Mouse (Mus musculus) forebrain, postnatal 0 days (tissue): ENCODE results near the gene Hormad2. TPM values are rescaled to one million over a fixed set of nuclear protein-coding genes. Genes with fewer than 3 reads are reported as not detected.

Experiments used
- ATAC-seq: fragments of 200-750 bp; cut with Nextera tagmentation; 2 replicates; pipeline ENCODE4 v1.8.0; 2017; ENCODE audit warnings: mild to moderate bottlenecking, moderate library complexity
- DNase-seq: peaks from one replicate; pipeline ENCODE4 v3.0.0-alpha.2; 2015
- H3K27ac ChIP-seq: fragments of 300-500 bp; sonication (generic); 2 replicates; pipeline ENCODE4 v1.5.1; 2014; ENCODE audit warnings: low read depth, mild to moderate bottlenecking, antibody characterized with exemption, low read length, moderate library complexity, mixed read lengths
- H3K27me3 ChIP-seq: fragments of 300-500 bp; sonication (generic); 2 replicates; pipeline ENCODE4 v1.6.1; 2014; ENCODE audit warnings: mild to moderate bottlenecking, low read length, mixed read lengths; ENCODE audit not compliant: insufficient read depth
- H3K36me3 ChIP-seq: fragments of 300-500 bp; sonication (generic); 2 replicates; pipeline ENCODE4 v1.6.1; 2014; ENCODE audit warnings: mild to moderate bottlenecking, moderate library complexity; ENCODE audit not compliant: insufficient read depth
- H3K4me1 ChIP-seq: fragments of 300-500 bp; sonication (generic); 2 replicates; pipeline ENCODE4 v1.6.1; 2014; ENCODE audit warnings: antibody characterized with exemption; ENCODE audit not compliant: insufficient read depth
- H3K4me2 ChIP-seq: fragments of 300-500 bp; sonication (generic); 2 replicates; pipeline ENCODE4 v1.6.1; 2014; ENCODE audit warnings: low read depth, mild to moderate bottlenecking, moderate library complexity
- H3K4me3 ChIP-seq: fragments of 300-500 bp; sonication (generic); 2 replicates; pipeline ENCODE4 v1.5.1; 2014; ENCODE audit warnings: low read depth, low read length, mixed read lengths
- H3K9ac ChIP-seq: fragments of 300-500 bp; sonication (generic); 2 replicates; pipeline ENCODE4 v1.6.1; 2014; ENCODE audit warnings: mild to moderate bottlenecking
- H3K9me3 ChIP-seq: fragments of 300-500 bp; sonication (generic); 2 replicates; pipeline ENCODE4 v1.6.1; 2016; ENCODE audit warnings: low read length
- CTCF ChIP-seq: sonication (generic); IDR thresholded peaks from 2 replicates; pipeline ENCODE4 v1.5.1; 2016; ENCODE audit warnings: antibody characterized with exemption, control low read depth, low read depth
- WGBS: fragments of 180-500 bp; shearing (Covaris S2); extraction: QIAGEN DNeasy Blood & Tissue Kit; methylation state at CpG from one replicate; pipeline ENCODE4 v1.1.7; 2014; 5-methylcytosine and 5-hydroxymethylcytosine counted together
- polyA plus RNA-seq: library from polyadenylated mRNA; unstranded; fragments of >200 nt; fragmentation: Nextera tagmentation; extraction: Ambion mirVana; gene quantifications from 2 replicates; pipeline ENCODE4 v1.2.1, GENCODE M21; 2015
- total RNA-seq: library from RNA; depleted of rRNA; stranded (reverse); fragments of >200 nt; gene quantifications from 2 replicates; pipeline ENCODE4 v1.2.3, GENCODE M21; 2014; rRNA removed

Gene Hormad2
- total RNA-seq (not detected in 2 replicates), polyA plus RNA-seq (0.09 TPM in 1 of 2 replicates, not detected in the other)

- DNase-seq (no peak), ATAC-seq (no peak)
- H3K9me3 ChIP-seq = no peaks in the 10 kb centered on the region
- WGBS = 55% methylated on average over 19 of the region's 19 CpGs
- no peak within 1 kb of the TSS for H3K27ac ChIP-seq
- no peaks in the 10 kb centered on the region for H3K4me1 ChIP-seq
- no peak within 1 kb of the TSS for H3K4me2 ChIP-seq
- no peak within 1 kb of the TSS for H3K9ac ChIP-seq
- H3K27me3 ChIP-seq = no peaks in the 10 kb centered on the region
- TF ChIP-seq CTCF = no peak
- H3K4me3 ChIP-seq = no peak within 1 kb of the TSS
- no peaks in the 10 kb centered on the region for H3K36me3 ChIP-seq
Observed at GRCm38 (mm10) chr11:4440978-4441377, at the start of gene Hormad2. TSS of gene Hormad2 (minus strand) at chr11:4441105.

GRCm38 (mm10) chr11:4489207-4489606 lies 48.3 kb upstream of the Hormad2 start:
- Histone ChIP-seq H3K27me3 (no peaks in the 10 kb centered on the region), H3K4me1 (peaks cover 3% of the 10 kb centered on the region; the same call in 1 of the 2 replicates), H3K27ac (no peak overlapping the region), H3K4me2 (no peak overlapping the region), H3K4me3 (no peak overlapping the region), H3K9ac (no peak overlapping the region), H3K36me3 (peaks cover 84% of the 10 kb centered on the region), H3K9me3 (no peaks in the 10 kb centered on the region)
- ATAC-seq = no peak
- no peak for TF ChIP-seq CTCF
- 92% methylated on average over 4 of the region's 4 CpGs for WGBS
- DNase-seq = no peak

GRCm38 (mm10) chr11:4488798-4489197 lies 47.9 kb upstream of the Hormad2 start:
- Histone ChIP-seq H3K4me1 (peaks cover 3% of the 10 kb centered on the region; the same call in 1 of the 2 replicates), H3K9ac (no peak overlapping the region), H3K27ac (no peak overlapping the region), H3K9me3 (no peaks in the 10 kb centered on the region), H3K27me3 (no peaks in the 10 kb centered on the region), H3K36me3 (peaks cover 85% of the 10 kb centered on the region), H3K4me2 (no peak overlapping the region), H3K4me3 (no peak overlapping the region)
- DNase-seq (no peak), ATAC-seq (no peak)
- no peak for TF ChIP-seq CTCF
- 99% methylated on average over 2 of the region's 2 CpGs for WGBS

GRCm38 (mm10) chr11:4488367-4488766 lies 47.5 kb upstream of the Hormad2 start:
- H3K4me2 ChIP-seq = no peak overlapping the region
- no peak overlapping the region for H3K9ac ChIP-seq
- no peak overlapping the region for H3K4me3 ChIP-seq
- no peaks in the 10 kb centered on the region for H3K27me3 ChIP-seq
- H3K4me1 ChIP-seq = peaks cover 3% of the 10 kb centered on the region; the same call in 1 of the 2 replicates
- no peaks in the 10 kb centered on the region for H3K9me3 ChIP-seq
- TF ChIP-seq CTCF = no peak
- H3K27ac ChIP-seq = no peak overlapping the region
- H3K36me3 ChIP-seq = peaks cover 86% of the 10 kb centered on the region
- 96% methylated on average over 13 of the region's 13 CpGs for WGBS
- no peak for ATAC-seq
- DNase-seq = no peak

GRCm38 (mm10) chr11:4487401-4487965 lies 46.6 kb upstream of the Hormad2 start:
- ATAC-seq (peak; percentile 63; the same call in 1 of the 2 replicates), DNase-seq (peak; percentile 46)
- Histone ChIP-seq H3K4me1 (peaks cover 3% of the 10 kb centered on the region; the same call in 1 of the 2 replicates), H3K27me3 (no peaks in the 10 kb centered on the region), H3K9ac (no peak overlapping the region), H3K4me3 (no peak overlapping the region), H3K4me2 (no peak overlapping the region), H3K9me3 (no peaks in the 10 kb centered on the region), H3K27ac (no peak overlapping the region), H3K36me3 (peaks cover 88% of the 10 kb centered on the region)
- no peak for TF ChIP-seq CTCF
- 67% methylated on average over 8 of the region's 8 CpGs for WGBS

- DNase-seq = no peak
- Histone ChIP-seq H3K9me3 (no peaks in the 10 kb centered on the region), H3K27me3 (no peaks in the 10 kb centered on the region), H3K9ac (no peak overlapping the region), H3K27ac (no peak overlapping the region), H3K4me3 (no peak overlapping the region), H3K4me2 (no peak overlapping the region), H3K36me3 (peaks cover 91% of the 10 kb centered on the region), H3K4me1 (peaks cover 3% of the 10 kb centered on the region; the same call in 1 of the 2 replicates)
- 91% methylated on average over 5 of the region's 5 CpGs for WGBS
- ATAC-seq = no peak
- no peak for TF ChIP-seq CTCF
Observed at GRCm38 (mm10) chr11:4484541-4484940, 43.6 kb upstream of the Hormad2 start.

GRCm38 (mm10) chr11:4482641-4483040 lies 41.7 kb upstream of the Hormad2 start:
- no peak for TF ChIP-seq CTCF
- no peak overlapping the region for H3K4me2 ChIP-seq
- no peak for ATAC-seq
- no peak overlapping the region for H3K27ac ChIP-seq
- WGBS = 75% methylated on average over 5 of the region's 5 CpGs
- H3K4me3 ChIP-seq = no peak overlapping the region
- H3K36me3 ChIP-seq = peaks cover 82% of the 10 kb centered on the region
- no peaks in the 10 kb centered on the region for H3K27me3 ChIP-seq
- no peak overlapping the region for H3K9ac ChIP-seq
- DNase-seq = no peak
- H3K9me3 ChIP-seq = no peaks in the 10 kb centered on the region
- H3K4me1 ChIP-seq = peaks cover 2% of the 10 kb centered on the region; the same call in 1 of the 2 replicates
